Mouse (Mus musculus): ENCODE results near the gene Fbxw4. TPM values are rescaled to one million over a fixed set of nuclear protein-coding genes. Genes with fewer than 3 reads are reported as not detected.
A peak's percentile ranks its signal among the peaks of the same experiment; 100 is the strongest.

Fbxw4 gene
- total RNA-seq, 2 experiments from 2014 or later: 29.7 to 30.4 TPM

- DNase-seq (ENCODE audit: low spot score): no peak
- intact Hi-C loops (cut with DNase I): no loop called here
Observed at GRCm38 (mm10) chr19:45584856-45585620, 75.1 kb downstream of the Fbxw4 start.

- intact Hi-C loops (cut with DNase I): no loop called here
Observed at GRCm38 (mm10) chr19:45583136-45583535, 77.0 kb downstream of the Fbxw4 start.

GRCm38 (mm10) chr19:45582161-45582560 lies 78.0 kb downstream of the Fbxw4 start:
- intact Hi-C loops (cut with DNase I): no loop called here

More at GRCm38 (mm10) chr19:45583136-45583535, 77.0 kb downstream of the Fbxw4 start:
- DNase-seq (ENCODE audit: low spot score): no peak

DNA sequence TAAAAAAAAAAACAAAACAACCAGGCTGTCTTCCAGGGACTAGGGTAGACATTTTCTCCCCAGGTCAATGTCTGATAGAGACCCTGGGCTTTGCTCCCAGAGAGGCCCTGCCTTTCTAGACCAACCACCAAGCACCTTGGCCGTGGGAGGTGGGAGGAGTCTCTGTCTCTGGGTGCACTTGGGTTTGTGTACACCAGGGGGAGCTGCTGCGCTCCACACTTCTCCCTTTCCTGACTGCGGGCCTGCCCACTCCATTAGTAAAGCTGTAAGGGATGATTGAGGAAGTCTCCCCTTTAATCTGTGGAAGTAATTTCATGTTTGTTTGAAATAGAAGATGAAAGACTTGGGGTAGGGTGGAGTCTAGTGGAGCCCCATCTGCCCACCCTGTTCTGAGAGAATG lies 78.9 kb downstream of the Fbxw4 start:
- no peak for DNase-seq (ENCODE audit: low spot score)
- intact Hi-C loops (cut with DNase I): no loop called here

More at GRCm38 (mm10) chr19:45582161-45582560, 78.0 kb downstream of the Fbxw4 start:
- no peak for DNase-seq (ENCODE audit: low spot score)

DNA sequence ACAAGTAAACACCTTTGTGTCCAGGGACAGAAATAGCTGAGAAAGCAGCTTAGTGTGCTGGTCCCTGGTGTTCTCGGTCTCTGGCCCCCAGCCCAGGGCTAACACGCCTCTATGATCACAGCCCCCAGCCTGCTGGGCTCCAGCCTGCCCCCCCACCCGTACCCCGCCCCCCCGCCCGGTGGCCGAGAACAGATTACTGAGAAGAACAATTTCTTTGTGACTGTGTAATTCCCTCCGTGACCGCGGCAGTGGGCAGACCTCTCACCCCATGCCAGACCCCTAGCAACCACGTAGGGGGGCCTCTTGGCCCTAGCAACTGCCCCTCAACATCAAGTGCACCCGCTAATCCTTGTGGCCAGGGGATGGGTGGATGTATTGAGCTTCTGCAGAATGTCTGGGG lies 79.9 kb downstream of the Fbxw4 start:
- DNase-seq (ENCODE audit: low spot score): no peak
- intact Hi-C loops (cut with DNase I): no loop called here

- intact Hi-C loops (cut with DNase I): loop anchor here (5.0 kb wide), 2 partner anchors 48 to 98 kb away; no protein-coding TSS in a partner anchor
- DNase-seq (ENCODE audit: low spot score): no peak
Observed at GRCm38 (mm10) chr19:45579416-45579815, 80.7 kb downstream of the Fbxw4 start.

DNA sequence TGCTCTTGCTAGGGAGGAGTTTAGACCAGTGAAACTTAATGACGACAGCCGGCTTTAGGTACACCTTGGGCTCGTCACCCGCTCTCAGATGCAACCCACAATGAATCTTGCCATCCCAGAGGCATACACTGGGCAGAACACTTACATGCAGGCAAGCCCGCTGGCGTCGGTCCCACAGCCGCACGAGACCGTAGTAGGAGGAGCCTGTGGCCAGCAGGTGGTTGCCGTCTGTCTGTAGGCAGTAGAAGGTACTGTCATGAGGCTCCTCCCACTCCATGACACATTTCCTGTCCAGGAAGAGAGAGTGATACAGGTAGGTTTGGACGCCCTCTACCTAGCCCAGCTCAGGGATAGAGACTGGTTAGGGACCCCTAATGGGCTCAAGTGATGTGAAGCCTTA lies 81.1 kb downstream of the Fbxw4 start:
- no peak for DNase-seq (ENCODE audit: low spot score)

GRCm38 (mm10) chr19:45577141-45577750 lies 82.9 kb downstream of the Fbxw4 start:
- no peak for DNase-seq (ENCODE audit: low spot score)
- intact Hi-C loops (cut with DNase I): loop anchor here (5.0 kb wide), 2 partner anchors 50 to 100 kb away; no protein-coding TSS in a partner anchor

More for the DNA sequence above, 81.1 kb downstream of the Fbxw4 start:
- intact Hi-C loops (cut with DNase I): loop anchor here (5.0 kb wide), 2 partner anchors 48 to 98 kb away; no protein-coding TSS in a partner anchor

GRCm38 (mm10) chr19:45575632-45576001 lies 84.5 kb downstream of the Fbxw4 start:
- intact Hi-C loops (cut with DNase I): loop anchor here (2.0 to 5.0 kb wide), 3 partner anchors 52 to 171 kb away; no protein-coding TSS in a partner anchor
- DNase-seq (ENCODE audit: low spot score): no peak

- no peak for DNase-seq (ENCODE audit: low spot score)
- intact Hi-C loops (cut with DNase I): loop anchor here (2.0 to 5.0 kb wide), 3 partner anchors 52 to 172 kb away; no protein-coding TSS in a partner anchor
Observed at GRCm38 (mm10) chr19:45574941-45575631, 85.0 kb downstream of the Fbxw4 start.

- DNase-seq (ENCODE audit: low spot score): no peak
- intact Hi-C loops (cut with DNase I): loop anchor here (2.0 kb wide), 1 partner anchor 172 kb away; no protein-coding TSS in a partner anchor
Observed at GRCm38 (mm10) chr19:45574339-45574898, 85.7 kb downstream of the Fbxw4 start.

DNA sequence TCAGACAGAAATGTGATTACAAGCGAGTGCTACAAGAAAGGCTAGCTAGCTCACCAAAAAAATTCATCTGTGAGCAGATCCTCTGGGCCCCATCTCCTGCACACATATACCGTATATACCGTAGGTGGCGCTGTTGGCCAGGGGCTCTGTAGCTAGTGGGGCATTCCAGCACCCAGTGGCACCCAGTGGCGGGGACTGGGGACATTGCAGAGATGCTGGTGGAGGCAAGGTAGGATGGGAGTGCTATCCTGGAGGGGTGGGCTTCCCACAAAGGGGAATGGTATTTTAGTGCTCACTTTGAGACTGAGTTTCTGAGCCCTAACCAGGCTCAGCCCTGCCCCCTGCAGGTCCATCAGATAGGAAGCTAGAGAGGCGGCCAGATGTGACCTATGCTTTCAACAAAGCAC lies 86.2 kb downstream of the Fbxw4 start:
- intact Hi-C loops (cut with DNase I): loop anchor here (2.0 kb wide), 1 partner anchor 173 kb away; no protein-coding TSS in a partner anchor
- DNase-seq (ENCODE audit: low spot score): peak; percentile 56

- no peak for DNase-seq (ENCODE audit: low spot score)
- intact Hi-C loops (cut with DNase I): no loop called here
Observed at GRCm38 (mm10) chr19:45573033-45573432, 87.1 kb downstream of the Fbxw4 start.

- intact Hi-C loops (cut with DNase I): no loop called here
- no peak for DNase-seq (ENCODE audit: low spot score)
Observed at GRCm38 (mm10) chr19:45567367-45567766, 92.7 kb downstream of the Fbxw4 start.

DNA sequence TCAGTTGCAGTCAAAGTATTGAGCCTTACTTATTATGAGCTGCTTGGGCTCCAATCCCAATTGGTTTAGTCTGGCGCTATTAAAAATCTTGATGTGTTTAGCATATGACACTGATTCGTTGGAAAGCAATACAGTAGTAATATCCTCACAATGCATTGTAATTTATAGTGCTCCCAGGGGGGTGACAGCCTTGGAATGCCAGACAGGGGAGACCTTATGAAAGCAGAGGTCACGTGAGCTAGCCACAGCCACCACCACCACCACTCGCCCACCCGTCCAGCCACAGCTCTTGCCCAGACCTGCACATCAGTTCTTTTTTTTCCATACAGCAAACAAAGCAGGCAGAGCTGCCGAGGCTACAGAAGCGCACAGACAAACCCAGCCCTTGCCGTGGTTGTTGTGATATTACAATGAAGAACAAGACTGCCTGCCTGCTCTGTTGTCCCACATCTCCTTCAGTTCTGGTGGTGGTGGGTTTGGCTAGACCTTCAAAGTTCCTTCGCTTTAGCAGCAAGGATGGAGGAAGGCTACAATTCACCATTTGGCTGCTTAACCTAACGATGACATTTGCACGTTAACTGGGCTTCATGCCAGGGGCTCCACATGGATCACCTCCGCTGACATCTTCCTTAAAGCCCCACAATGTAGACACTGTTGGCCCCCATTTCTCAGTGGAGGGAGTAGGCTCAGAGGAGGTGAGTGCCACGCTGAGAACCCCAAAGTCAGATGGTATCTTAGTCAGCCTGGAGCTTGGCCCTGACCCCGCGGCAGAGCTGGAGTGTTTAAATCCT lies 94.0 kb downstream of the Fbxw4 start:
- no peak for DNase-seq (ENCODE audit: low spot score)
- intact Hi-C loops (cut with DNase I): no loop called here

- intact Hi-C loops (cut with DNase I): no loop called here
- peak; percentile 72 for DNase-seq (ENCODE audit: low spot score)
Observed at GRCm38 (mm10) chr19:45560153-45560890, 99.8 kb downstream of the Fbxw4 start, which contains the start of the genes Poll and Gm17018. Gene Poll (minus strand): TSS chr19:45560531. Gene Gm17018 (plus strand): TSS chr19:45560615.

- intact Hi-C loops (cut with DNase I): no loop called here
- DNase-seq (ENCODE audit: low spot score): no peak
Observed at GRCm38 (mm10) chr19:45554136-45554535, 106.0 kb downstream of the Fbxw4 start.

DNA sequence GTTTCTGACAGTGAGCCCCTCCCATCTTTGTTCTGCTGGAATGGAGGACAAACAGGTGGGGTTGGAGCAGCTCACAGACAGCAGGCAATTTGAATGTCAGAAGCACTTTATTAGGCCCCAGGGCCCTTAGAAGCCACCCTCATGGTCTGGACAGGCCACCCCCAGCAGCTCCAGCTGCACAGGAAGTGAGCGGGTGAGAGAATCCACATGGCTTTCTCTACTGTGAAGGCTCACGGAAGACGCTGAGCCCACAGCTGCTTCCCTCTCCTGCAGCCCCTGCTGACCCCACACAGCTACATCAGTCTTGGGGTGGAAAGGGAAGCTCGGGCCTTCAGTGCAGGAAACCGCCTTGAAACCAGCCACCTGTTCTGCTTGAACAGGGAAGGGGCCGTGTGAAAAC lies 107.9 kb downstream of the Fbxw4 start:
- DNase-seq (ENCODE audit: low spot score): no peak
- intact Hi-C loops (cut with DNase I): no loop called here
